Mouse (Mus musculus): Measurements from ENCODE around the gene Flnc.
A peak's percentile ranks its signal among the peaks of the same experiment; 100 is the strongest.

The Flnc gene

GRCm38 (mm10) chr6:29431473-29431872, 1.6 kb upstream of the Flnc start:
- DNase-seq (ENCODE audit: low read depth, low spot score): no peak

DNA sequence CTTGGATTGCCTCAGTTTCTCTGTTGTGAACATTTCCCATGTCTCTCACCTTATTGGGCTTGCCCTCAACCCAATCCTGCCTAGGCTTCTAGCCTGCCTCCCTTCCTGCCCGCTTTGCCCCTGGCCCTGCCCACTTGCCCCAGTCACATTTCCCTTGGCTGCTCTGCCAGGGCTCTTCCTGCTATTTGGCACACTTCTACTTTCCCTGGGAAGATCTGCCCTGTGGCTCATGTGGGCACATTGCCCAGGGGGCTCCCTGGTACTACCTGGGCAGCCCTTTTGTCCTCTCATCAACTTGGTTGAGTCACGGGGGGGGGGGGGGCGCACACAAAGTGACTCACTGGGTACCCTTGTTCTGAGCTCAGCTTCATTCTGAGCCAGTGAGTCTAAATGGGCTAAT, 900 bp upstream of the Flnc start:
- DNase-seq (ENCODE audit: low read depth, low spot score): no peak

DNA sequence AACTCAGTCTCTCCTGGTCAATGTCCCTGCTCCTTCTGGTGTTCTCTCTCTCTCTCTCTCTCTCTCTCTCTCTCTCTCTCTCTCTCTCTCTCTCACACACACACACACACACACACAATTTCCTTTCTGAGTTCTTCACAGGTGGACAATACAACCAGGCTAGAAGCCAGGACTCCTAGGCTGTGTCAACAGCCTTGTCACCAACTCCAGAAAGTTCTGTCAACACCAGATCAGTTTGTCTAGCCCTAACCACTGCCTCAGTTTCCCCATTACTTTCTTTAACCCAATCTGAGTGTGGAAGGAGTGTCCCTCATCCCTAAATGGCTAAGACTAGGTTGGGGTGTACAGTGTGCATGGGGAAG, 399 bp upstream of the Flnc start:
- no peak for DNase-seq (ENCODE audit: low read depth, low spot score)

DNA sequence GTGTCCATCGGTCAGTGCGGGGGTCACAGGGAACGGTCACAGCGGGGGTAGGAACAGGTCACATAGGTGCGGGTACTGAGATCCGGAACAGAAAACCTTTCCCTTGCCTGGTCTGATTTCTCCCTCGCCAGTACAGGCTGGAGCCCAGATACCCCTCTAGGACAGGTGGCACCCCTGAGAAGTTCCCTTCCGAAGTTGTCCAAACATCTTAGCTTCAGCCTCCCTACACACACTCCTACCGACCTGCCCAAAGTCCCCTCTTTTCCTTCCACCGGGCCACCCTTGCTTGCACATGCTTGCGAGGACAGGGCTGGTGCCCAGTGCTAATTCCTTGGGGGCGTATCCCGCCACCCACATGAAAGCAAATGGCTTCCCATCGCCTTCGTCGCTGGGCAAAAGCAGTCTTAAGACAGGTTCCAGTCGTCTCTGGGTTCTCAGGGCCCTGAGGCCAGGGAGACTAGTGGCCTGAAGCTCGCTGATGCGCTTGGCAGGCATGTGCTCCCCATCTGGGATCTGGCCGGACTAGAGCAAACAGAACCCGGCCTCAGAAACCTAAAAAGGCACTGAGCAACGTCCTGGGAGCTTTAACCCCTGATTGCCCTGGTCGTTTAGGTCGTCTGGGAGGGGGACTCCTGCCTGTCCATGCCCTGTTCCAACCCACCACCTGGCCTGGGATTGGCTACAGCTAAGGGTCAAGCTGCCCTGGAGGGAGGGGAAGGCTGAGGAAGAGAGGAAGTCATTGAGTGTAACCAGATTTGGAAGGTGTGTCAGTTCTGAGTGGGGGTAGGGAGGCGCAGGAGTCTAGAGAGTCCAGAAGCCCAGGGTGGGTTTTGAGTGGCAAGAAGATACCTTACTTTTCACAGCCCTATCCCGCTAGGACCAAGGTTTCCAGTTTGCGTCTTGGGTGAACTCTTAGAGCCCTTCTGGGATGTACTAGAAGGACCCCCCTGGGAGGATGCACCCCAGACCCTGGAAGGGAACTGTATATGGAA, 1.0 kb downstream of the Flnc start:
- DNase-seq (ENCODE audit: low read depth, low spot score): peak; percentile 36

DNA sequence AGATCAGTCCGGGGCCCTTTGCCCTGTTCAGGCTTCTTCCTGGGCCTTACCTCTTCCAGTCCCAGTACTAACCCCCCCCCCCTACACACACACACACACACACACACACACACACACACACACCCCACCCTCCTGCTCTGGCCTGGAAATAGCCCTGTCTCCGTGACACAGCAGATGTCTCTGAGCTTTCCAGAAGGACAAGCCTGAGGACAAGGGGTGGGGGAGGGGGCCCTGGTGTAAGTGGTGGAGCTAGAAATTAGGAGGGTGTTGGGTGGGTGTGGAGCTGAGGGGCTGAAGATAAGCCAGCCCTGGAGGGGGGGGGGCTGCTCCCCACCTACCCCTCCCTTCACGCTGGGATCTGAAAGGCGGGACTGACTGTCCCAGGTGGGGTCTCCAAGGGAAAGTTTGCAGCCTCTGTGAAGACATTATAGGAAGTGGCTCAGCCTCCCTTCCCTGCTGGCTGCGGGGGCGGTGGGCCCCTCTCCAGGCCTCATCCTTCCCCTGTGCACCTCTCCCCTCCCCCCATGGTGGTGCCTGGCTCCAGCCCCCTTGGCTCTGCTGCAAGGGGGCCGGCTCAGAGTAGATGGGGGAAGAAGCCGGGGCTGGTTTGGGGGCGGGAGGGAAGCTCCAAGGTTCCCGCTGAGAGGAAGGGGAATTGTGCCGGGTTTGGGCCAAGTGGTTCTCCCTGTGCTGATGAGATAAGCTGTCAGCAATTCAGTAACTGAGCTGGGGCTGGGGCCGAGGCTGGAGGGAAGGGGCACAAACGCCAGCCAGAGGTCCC, 2.0 kb downstream of the Flnc start:
- DNase-seq (ENCODE audit: low read depth, low spot score): peak; percentile 72

DNA sequence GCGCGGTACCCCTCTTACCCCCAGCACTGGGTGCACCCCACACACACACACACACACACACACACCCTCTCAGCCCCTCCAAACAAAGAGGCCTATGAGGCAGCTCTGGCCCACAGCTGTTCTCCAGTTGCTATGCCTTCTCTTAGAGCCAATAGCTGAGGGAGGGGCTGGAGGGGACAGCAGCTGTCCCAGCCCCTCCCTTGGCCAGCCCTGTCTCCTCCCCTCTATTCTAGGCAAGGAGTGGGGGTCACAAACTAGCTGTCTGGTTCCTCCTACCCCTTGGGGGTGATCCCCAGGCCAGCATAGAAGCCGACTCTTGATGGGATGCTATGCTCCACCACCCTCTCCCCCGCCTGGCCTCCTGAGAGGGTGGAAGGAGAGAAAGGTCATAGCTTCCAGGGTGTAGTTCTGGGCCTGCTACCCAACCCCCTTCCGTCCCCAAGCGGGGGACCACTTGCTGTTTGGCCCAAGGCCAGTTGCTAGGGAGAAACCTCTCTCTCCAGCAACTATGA, 2.9 kb downstream of the Flnc start:
- DNase-seq (ENCODE audit: low read depth, low spot score): peak; percentile 44

GRCm38 (mm10) chr6:29436461-29436934, 3.4 kb downstream of the Flnc start:
- DNase-seq (ENCODE audit: low read depth, low spot score): peak; percentile 61

DNA sequence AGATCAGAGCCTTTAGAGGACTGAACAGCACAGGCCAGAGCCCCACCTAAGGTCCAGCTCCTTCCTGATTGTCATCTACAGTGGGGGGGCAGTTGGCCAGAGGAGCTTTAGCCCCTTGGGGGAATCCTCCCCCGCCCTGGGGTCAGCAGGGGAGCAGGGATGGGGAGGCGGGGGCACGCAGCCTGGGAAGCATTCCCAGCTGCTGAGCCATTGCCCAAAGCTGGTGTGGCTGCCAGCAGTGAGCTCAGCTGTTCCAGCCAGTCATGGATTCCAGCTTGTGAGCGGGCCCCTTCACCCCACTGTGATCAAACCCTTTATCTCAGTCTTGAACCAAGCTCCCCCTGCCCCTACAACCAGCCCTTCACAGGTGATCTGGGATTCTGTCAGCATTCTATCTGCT, 6.2 kb downstream of the Flnc start:
- no peak for DNase-seq (ENCODE audit: low read depth, low spot score)

GRCm38 (mm10) chr6:29439789-29440188, 6.7 kb downstream of the Flnc start:
- no peak for DNase-seq (ENCODE audit: low read depth, low spot score)

DNA sequence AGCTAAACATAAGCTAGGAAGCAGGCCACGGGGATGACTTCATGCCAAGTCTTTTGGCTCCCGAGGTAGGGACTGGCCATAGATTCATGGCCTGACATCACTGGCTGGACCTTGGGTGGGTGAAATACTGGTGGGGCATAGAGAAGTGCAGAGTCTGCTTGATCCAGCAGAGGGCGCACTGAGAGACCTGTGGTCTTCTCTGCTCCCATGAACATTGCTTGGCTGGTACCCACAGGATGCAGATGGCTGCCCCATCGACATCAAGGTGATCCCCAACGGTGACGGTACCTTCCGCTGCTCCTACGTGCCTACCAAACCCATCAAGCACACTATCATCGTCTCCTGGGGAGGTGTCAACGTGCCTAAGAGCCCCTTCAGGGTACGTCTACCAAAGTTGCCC, 11.7 kb downstream of the Flnc start:
- DNase-seq (ENCODE audit: low read depth, low spot score): peak; percentile 73

- no peak for DNase-seq (ENCODE audit: low read depth, low spot score)
These were observed 12.3 kb downstream of the Flnc start for GRCm38 (mm10) chr6:29445354-29445753.

GRCm38 (mm10) chr6:29449858-29450257, 16.8 kb downstream of the Flnc start:
- DNase-seq (ENCODE audit: low read depth, low spot score): peak; percentile 96

DNA sequence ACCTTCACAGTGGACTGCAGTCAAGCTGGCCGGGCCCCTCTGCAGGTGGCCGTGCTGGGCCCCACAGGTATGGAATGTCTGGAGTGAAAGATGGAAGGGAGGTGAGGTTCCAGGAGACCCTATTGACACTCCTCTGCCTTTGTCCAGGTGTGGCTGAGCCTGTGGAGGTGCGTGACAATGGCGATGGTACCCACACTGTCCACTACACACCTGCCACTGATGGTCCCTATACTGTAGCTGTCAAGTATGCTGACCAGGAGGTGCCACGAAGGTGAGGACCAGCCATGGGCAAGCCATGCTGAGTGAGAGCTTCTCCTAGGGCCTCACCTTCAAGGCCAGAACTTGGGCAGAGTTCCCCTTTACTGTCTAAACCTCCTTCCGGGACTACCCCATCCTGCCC, 17.6 kb downstream of the Flnc start:
- DNase-seq (ENCODE audit: low read depth, low spot score): no peak

- DNase-seq (ENCODE audit: low read depth, low spot score): no peak
These were observed 28.4 kb downstream of the Flnc start for GRCm38 (mm10) chr6:29461502-29461901.

GRCm38 (mm10) chr6:29463388-29463787, 30.3 kb downstream of the Flnc start:
- no peak for DNase-seq (ENCODE audit: low read depth, low spot score)

DNA sequence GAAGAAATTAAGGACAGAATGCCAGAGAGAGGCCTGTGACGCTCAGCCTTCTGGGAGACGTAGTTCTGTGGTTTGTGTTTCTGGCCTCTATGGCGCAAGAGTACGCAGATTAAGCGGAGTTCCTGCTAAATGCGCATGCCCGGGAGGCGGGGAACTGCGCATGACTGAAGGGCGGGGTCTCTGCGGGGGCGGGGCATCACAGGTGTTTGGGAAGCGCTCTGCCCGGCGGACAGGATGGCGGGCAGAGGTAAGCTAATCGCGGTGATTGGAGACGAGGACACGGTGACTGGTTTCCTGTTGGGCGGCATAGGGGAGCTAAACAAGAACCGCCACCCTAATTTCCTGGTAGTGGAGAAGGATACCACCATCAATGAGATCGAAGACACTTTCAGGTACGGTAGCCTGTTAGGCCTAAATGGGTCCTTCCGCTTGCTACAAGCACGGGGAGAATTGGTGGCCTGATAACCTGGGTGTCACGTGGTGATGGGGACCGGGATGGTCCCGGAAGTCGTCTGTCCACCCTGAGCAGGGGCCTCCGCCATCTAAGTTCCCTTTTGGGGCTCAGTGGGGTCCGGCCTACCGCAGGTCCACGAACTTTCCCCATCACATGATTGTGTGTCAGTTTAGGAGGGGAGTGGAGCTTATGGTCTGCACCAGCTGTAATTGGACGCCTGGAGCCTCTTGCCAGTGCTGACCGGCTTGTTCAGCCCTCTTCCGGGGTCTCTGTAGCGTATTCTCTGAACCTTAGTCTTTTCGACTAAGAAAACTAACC, 34.7 kb downstream of the Flnc start, which contains the start of gene Atp6v1f:
TSS of gene Atp6v1f (plus strand) at position 136 of the 772 bp plus-strand sequence.
- DNase-seq (ENCODE audit: low read depth, low spot score): peak; percentile 97

- no peak for DNase-seq (ENCODE audit: low read depth, low spot score)
These were observed 35.8 kb downstream of the Flnc start for GRCm38 (mm10) chr6:29468851-29469250.

DNA sequence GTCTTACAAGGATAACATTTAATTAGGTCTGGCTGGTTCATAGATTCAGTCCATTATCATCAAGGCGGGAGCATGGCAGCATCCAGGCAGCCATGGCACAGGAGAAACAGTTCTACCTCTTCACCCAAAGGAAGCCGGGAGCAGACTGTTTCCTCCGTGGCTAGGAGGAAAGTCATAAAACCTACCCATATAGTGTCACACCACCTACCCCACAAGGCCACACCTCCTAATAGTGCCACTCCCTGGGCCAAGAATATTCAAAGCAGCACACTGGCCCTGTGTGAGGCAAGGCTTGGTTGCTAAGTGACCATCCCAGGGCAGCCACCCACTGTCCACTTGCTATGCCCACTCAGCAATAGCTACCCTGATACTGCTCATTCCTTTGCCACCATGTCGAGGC, 38.1 kb downstream of the Flnc start, which contains the start of gene Atp6v1fnb:
TSS of gene Atp6v1fnb (plus strand) at position 301 of the 400 bp plus-strand sequence.
- no peak for DNase-seq (ENCODE audit: low read depth, low spot score)

GRCm38 (mm10) chr6:29473941-29474691, 41.1 kb downstream of the Flnc start:
- DNase-seq (ENCODE audit: low read depth, low spot score): peak; percentile 96

- DNase-seq (ENCODE audit: low read depth, low spot score): peak; percentile 43
These were observed 41.7 kb downstream of the Flnc start for GRCm38 (mm10) chr6:29474736-29475135.

GRCm38 (mm10) chr6:29482691-29483090, 49.6 kb downstream of the Flnc start:
- DNase-seq (ENCODE audit: low read depth, low spot score): no peak

Measured in R1 (cell line).